Mouse (Mus musculus) heart, postnatal 0 days (tissue): Measurements from ENCODE around the gene Gm28043.
A peak's percentile ranks its signal among the peaks of the same experiment; 100 is the strongest.

Source experiments
- CTCF ChIP-seq: IDR thresholded peaks from 2 replicates; pipeline ENCODE4 v1.5.1; 2016; ENCODE audit warnings: antibody characterized with exemption, control low read depth, low read depth
- EP300 ChIP-seq: IDR thresholded peaks from 2 replicates; pipeline ENCODE4 v1.6.1; 2016; ENCODE audit warnings: antibody characterized with exemption, low read depth

DNA sequence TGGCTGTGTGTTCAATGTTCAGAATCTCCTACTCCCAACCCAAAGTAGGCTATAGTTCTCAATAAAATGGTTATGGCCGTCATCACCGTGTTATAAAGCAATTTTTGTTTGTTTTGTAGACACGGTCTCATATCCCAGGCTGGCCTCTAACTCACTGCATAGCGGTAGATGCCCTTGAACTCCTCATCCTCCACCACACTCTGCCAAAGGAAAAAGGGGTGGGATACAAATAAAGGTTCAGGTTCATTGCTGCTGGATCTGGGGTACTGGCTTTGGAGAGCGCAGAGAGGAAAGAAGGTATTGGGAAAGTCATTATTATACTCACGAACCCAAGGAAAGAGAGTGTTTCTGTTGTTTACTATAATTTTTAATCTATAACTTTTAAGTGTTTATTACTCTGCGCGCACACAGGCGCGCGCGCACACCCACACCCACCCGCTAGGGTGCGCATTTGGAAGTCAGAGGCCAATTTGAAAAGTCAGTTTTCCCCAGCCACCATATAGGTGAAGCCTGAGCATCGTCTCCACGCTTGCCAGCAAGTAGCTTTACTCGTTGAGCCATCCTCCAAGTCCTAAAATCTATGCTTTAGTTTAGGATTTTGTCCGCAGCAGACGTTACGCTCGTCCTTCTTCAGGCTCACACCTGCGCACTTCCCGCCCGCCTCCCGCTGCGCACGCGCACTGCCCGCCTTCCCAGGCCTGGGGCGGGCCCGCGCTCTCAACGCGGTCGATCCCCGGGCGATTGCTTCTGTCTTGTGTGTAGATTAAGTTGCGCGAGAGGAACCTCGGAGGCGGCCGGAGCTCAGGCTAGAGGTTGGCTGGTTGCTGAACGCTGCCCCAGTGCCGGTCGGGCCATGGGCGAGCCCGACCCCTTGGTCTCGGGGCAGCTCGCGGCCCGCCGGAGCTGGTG, at the start of gene Gm28043, which contains the start of gene Rnf8:
- TF ChIP-seq EP300 (no peak), CTCF (peak; percentile 49)
